Comparison of ENCODE assay signal across 22 mouse cellular contexts in genomic region chr10:10555676-10556075, GRCm38 (mm10). TPM values are rescaled to one million over a fixed set of nuclear protein-coding genes. Genes with fewer than 3 reads are reported as not detected.
DNase-seq lines count a peak whose midpoint lies in the region; ATAC-seq lines count a peak whose summit lies in the region.
"Had no signal": no experiment of that assay in that cellular context is flagged by ENCODE, and none has a peak within 500 bp of the region (broad histone marks: within the 10 kb centered on the region; RNA-seq: fewer than 3 reads in every experiment).

No protein-coding gene starts in this region.

- H3K36me3 ChIP-seq in embryonic facial prominence, embryonic 14.5 days (ENCODE audit: control insufficient read depth, insufficient read depth, low read length) = no peaks in the 10 kb centered on the region
- H3K36me3 ChIP-seq in embryonic facial prominence, embryonic 10.5 days (replicated peaks) = no peaks in the 10 kb centered on the region
- 0 out of 2 replicates have a peak, but pooled peaks cover under 1% of the 10 kb centered on the region for H3K36me3 ChIP-seq in macrophage (ENCODE audit: inconsistent target)
- no peaks in the 10 kb centered on the region for H3K36me3 ChIP-seq in stomach, embryonic 16.5 days (ENCODE audit: control insufficient read depth, insufficient read depth, low read length)
- H3K36me3 ChIP-seq: forebrain, embryonic 12.5 days; neural tube, embryonic 12.5 days had no signal

- 63% methylated on average over 3 of the region's 3 CpGs for WGBS in embryonic facial prominence, embryonic 14.5 days
- WGBS in embryonic facial prominence, embryonic 10.5 days = 88% methylated on average over 3 of the region's 3 CpGs
- 24% methylated on average over 3 of the region's 3 CpGs for WGBS in macrophage (ENCODE audit: missing documents)
- 65% methylated on average over 3 of the region's 3 CpGs for WGBS in stomach, embryonic 16.5 days

- H3K27ac ChIP-seq in embryonic facial prominence, embryonic 14.5 days (replicated peaks; ENCODE audit: low read depth, low read length) = no peak overlapping the region
- H3K27ac ChIP-seq in embryonic facial prominence, embryonic 10.5 days (replicated peaks) = no peak overlapping the region
- peak overlapping the region; percentile 96 for H3K27ac ChIP-seq in macrophage
- H3K27ac ChIP-seq in stomach, embryonic 16.5 days (ENCODE audit: low read length) = peak overlapping the region; percentile 31
- H3K27ac ChIP-seq: forebrain, embryonic 12.5 days; hindbrain, postnatal 0 days; neural tube, embryonic 12.5 days had no signal

- peak; percentile 55 for DNase-seq in embryonic facial prominence, embryonic 14.5 days (ENCODE audit: low spot score)
- DNase-seq in embryonic facial prominence, embryonic 10.5 days (ENCODE audit: low spot score) = no peak
- peak; percentile 56 for DNase-seq in NIH3T3 (ENCODE audit: low read depth)
- no peak for DNase-seq in heart, postnatal 36 days
- no peak for DNase-seq in retina, postnatal 1 day
- DNase-seq: cerebellum, adult 18-20 months; cerebellum, postnatal 25 days; kidney, adult 9 months; kidney, postnatal 25 days; lung, postnatal 10 days; midbrain, embryonic 14.5 days; right cerebral cortex, postnatal 25 days; thymus, adult 18-20 months; thymus, postnatal 36 days had no signal

- intact Hi-C loops in heart, postnatal 36 days (cut with DNase I) = loop anchor here (5.0 to 10.0 kb wide), 2 partner anchors 651 to 743 kb away; partner anchors contain the start of gene Stxbp5

- no peaks in the 10 kb centered on the region; the same call in 1 of the 2 replicates for H3K27me3 ChIP-seq in embryonic facial prominence, embryonic 14.5 days (replicated peaks; ENCODE audit: control insufficient read depth, insufficient read depth, low read length)
- peaks cover 11% of the 10 kb centered on the region for H3K27me3 ChIP-seq in embryonic facial prominence, embryonic 10.5 days (replicated peaks; ENCODE audit: low read depth, poor library complexity, severe bottlenecking)
- no peaks in the 10 kb centered on the region for H3K27me3 ChIP-seq in stomach, embryonic 16.5 days (ENCODE audit: control insufficient read depth, insufficient read depth, low read length)
- H3K27me3 ChIP-seq: neural tube, embryonic 12.5 days had no signal

- no peaks in the 10 kb centered on the region for H3K9me3 ChIP-seq in embryonic facial prominence, embryonic 14.5 days (ENCODE audit: control insufficient read depth, low read length)
- no peaks in the 10 kb centered on the region for H3K9me3 ChIP-seq in embryonic facial prominence, embryonic 10.5 days
- H3K9me3 ChIP-seq in stomach, embryonic 16.5 days (replicated peaks; ENCODE audit: control insufficient read depth, low read length) = no peaks in the 10 kb centered on the region
- H3K9me3 ChIP-seq: forebrain, embryonic 12.5 days; neural tube, embryonic 12.5 days had no signal

- peaks cover 73% of the 10 kb centered on the region for H3K79me2 ChIP-seq in macrophage (ENCODE audit: inconsistent target)

- no peak overlapping the region for H3K4me3 ChIP-seq in embryonic facial prominence, embryonic 14.5 days (ENCODE audit: low read depth, low read length)
- no peak overlapping the region for H3K4me3 ChIP-seq in embryonic facial prominence, embryonic 10.5 days
- peak overlapping the region; percentile 83; the same call in 1 of the 2 replicates for H3K4me3 ChIP-seq in macrophage (ENCODE audit: inconsistent target)
- no peak overlapping the region for H3K4me3 ChIP-seq in stomach, embryonic 16.5 days (replicated peaks; ENCODE audit: low read length)
- H3K4me3 ChIP-seq: forebrain, embryonic 12.5 days; neural tube, embryonic 12.5 days had no signal

- H3K4me1 ChIP-seq in embryonic facial prominence, embryonic 14.5 days (ENCODE audit: control insufficient read depth, insufficient read depth, low read length) = peaks cover 8% of the 10 kb centered on the region; the same call in 1 of the 2 replicates
- H3K4me1 ChIP-seq in embryonic facial prominence, embryonic 10.5 days = peaks cover 5% of the 10 kb centered on the region
- peaks cover 10% of the 10 kb centered on the region for H3K4me1 ChIP-seq in stomach, embryonic 16.5 days (ENCODE audit: control insufficient read depth, insufficient read depth, low read length)
- H3K4me1 ChIP-seq: neural tube, embryonic 12.5 days had no signal

- no peak overlapping the region for H3K9ac ChIP-seq in embryonic facial prominence, embryonic 14.5 days (ENCODE audit: low read depth, low read length)
- H3K9ac ChIP-seq in stomach, embryonic 16.5 days (ENCODE audit: low read length) = no peak overlapping the region
- H3K9ac ChIP-seq: forebrain, embryonic 12.5 days; neural tube, embryonic 12.5 days had no signal

- no peak overlapping the region for H3K4me2 ChIP-seq in embryonic facial prominence, embryonic 14.5 days (ENCODE audit: low read depth, low read length)
- H3K4me2 ChIP-seq in stomach, embryonic 16.5 days (ENCODE audit: low read depth, low read length) = peak overlapping the region; percentile 4; the same call in 1 of the 2 replicates
- H3K4me2 ChIP-seq: forebrain, embryonic 12.5 days; heart, embryonic 11.5 days; neural tube, embryonic 12.5 days had no signal

- ATAC-seq in embryonic facial prominence, embryonic 14.5 days (ENCODE audit: low read depth) = no peak
- ATAC-seq in stomach, embryonic 16.5 days (ENCODE audit: insufficient read depth, low FRiP score) = no peak
- ATAC-seq: CD4-positive, CD25-positive, alpha-beta regulatory T cell, adult 4 months; hindbrain, postnatal 0 days; intestine, embryonic 16.5 days had no signal

RNA-seq across cellular contexts. Expression of gene Rab32, which starts 2.4 kb away (rescaled TPM):
- 20.2 and 25.2 TPM in 2 replicates for polyA plus RNA-seq in embryonic facial prominence, embryonic 14.5 days (2014; fragmentation: Nextera tagmentation; extraction: Ambion mirVana)
- polyA plus RNA-seq in embryonic facial prominence, embryonic 10.5 days (2016; fragmentation: Nextera tagmentation; extraction: Ambion mirVana) = 7.0 and 7.9 TPM in 2 replicates
- 100 to 1,000 TPM in 3 of 26 experiments, 10 to 100 TPM in 22, 1 to 10 TPM in 1; 9.4 to 108 (median 42.8) TPM for total RNA-seq in macrophage (2018; cell fraction: chromatin; rRNA removed)
- total RNA-seq in macrophage (2018; cell fraction: cytosol; rRNA removed) = 100 to 1,000 TPM in 8 of 26 experiments, 10 to 100 TPM in 18; 52.0 to 159 (median 83.0) TPM
- 100 to 1,000 TPM in 9 of 26 experiments, 10 to 100 TPM in 17; 30.6 to 169 (median 79.1) TPM for total RNA-seq in macrophage (2018; cell fraction: nucleus; rRNA removed)
- 48.0 to 146 TPM (median 60.8 TPM) in 3 replicates for polyA plus RNA-seq in macrophage (2018)
- 27.8 and 30.5 TPM in 2 replicates for polyA plus RNA-seq in stomach, embryonic 16.5 days (2015; fragmentation: Nextera tagmentation; extraction: Ambion mirVana)
- total RNA-seq in heart, postnatal 36 days (2021) = 1 to 10 TPM; 2.1 to 2.2 TPM

Comparison
In these comparisons a context has a peak if more than half of its experiments do, and no peak if none do; other contexts are left out.
1. DNase-seq: peak in embryonic facial prominence, embryonic 14.5 days (single experiment) and NIH3T3 (single experiment); none in embryonic facial prominence, embryonic 10.5 days (single experiment), heart, postnatal 36 days (0 of 2) and retina, postnatal 1 day (single experiment).
2. H3K27ac ChIP-seq: peak in macrophage (single experiment) and stomach, embryonic 16.5 days (single experiment); none in embryonic facial prominence, embryonic 14.5 days (single experiment) and embryonic facial prominence, embryonic 10.5 days (single experiment).